Mouse (Mus musculus): ENCODE measurements around the gene Fibcd1. TPM values are rescaled to one million over a fixed set of nuclear protein-coding genes. Genes with fewer than 3 reads are reported as not detected.
A peak's percentile ranks its signal among the peaks of the same experiment; 100 is the strongest.

The Fibcd1 gene
- polyA plus RNA-seq, 1 experiment from 2014 or later: 3.2 TPM

DNA sequence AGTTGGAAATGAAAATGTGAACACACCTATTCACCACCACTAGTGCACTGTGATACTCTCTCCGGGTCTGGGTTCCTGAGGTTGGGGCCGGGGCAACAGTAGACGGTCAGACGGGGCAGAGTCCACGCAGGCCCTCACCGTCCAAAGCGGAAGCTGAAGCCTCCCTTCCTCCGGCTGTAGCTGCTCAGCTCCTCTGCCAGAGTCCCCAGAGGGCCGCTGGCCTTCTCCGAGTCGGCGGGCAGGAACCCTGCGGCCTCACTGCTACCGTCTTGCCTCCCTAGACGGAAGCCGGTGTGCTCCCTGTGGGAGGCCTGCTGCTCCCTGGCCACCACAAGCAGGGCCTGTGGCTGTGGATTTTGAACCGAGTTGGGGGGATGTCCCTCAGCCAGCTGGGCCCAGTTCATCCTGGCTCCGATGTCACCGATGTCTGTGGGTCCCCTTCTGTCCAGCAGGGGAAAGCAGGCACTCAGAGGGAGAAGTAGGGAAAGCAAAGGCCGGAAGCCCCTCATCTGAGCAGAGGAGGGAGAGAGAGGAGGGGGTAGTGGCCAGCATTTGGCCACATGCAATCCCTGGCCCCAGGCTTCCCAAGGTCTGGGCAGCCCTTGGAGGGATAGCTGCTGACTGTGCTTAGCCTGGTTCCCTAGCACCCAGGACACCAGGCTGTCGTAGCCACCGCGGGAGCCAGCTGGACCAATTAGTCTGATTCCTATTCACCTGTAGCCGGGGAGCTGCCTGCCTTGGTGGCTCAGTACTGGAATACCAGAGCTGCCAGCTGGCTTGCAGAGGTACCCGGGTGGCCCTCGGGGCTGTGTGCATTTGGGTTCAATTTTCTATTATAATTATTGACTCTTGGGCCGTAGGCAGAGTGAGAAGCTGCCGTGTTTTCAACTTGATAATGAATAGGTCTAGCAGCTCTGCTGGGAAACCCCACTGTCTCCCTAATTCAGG lies 37.1 kb downstream of the Fibcd1 start:
- no peak overlapping the region for H3K4me2 ChIP-seq (replicated peaks)
- H3K36me3 ChIP-seq: 0 out of 2 replicates have a peak, but pooled peaks cover 6% of the 10 kb centered on the region
- H3K27me3 ChIP-seq: no peaks in the 10 kb centered on the region
- WGBS: 31% methylated on average over 28 of the region's 28 CpGs
- 0 out of 2 replicates have a peak, but pooled peaks have one; percentile 17 for ATAC-seq (replicated peaks)
- no peak overlapping the region for H3K4me3 ChIP-seq
- H3K9ac ChIP-seq (replicated peaks): no peak overlapping the region
- H3K27ac ChIP-seq (replicated peaks): no peak overlapping the region
- H3K9me3 ChIP-seq: no peaks in the 10 kb centered on the region
- H3K4me1 ChIP-seq: peaks cover 47% of the 10 kb centered on the region

DNA sequence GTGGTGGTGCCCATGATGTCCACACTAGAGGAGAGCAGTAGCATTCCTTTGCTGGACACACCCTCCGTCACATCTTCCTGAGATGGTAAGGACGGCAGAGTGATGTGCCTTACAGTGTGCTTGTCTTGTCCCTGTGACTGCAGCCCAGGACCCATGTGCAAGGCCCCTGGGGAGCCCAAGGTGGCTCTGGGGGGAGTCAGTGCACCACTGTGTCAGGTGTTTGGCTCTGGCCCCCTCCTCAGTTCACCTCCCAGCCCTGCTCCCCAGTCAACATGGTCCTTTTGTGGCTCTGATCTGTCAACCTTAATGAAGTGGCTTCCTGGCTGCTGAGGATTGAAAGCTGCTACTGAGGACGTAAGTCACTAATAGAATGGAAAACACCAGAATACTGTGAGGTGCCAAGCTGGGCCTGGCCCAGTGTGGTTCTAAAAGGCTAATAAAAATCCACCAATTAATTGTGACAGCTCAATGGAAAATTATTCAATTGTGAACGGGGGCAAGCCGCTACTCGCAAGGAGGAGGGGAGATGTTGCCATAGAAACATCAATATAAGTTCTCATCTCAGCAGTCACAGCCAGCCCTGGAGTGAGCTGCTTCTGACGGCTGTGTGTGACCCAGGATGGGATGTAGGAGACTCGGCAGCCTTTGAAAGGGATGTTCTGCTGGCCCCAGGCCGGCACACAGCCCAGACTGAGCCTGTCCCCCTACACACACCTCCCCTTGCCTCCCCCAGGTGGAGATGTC lies 39.0 kb downstream of the Fibcd1 start:
- peak overlapping the region; percentile 12; the same call in 1 of the 2 replicates for H3K9ac ChIP-seq (replicated peaks)
- peak; percentile 60 for ATAC-seq (replicated peaks)
- peaks cover 47% of the 10 kb centered on the region for H3K4me1 ChIP-seq
- no peak overlapping the region for H3K4me3 ChIP-seq
- no peaks in the 10 kb centered on the region for H3K9me3 ChIP-seq
- peaks cover 22% of the 10 kb centered on the region for H3K36me3 ChIP-seq
- H3K27me3 ChIP-seq: no peaks in the 10 kb centered on the region
- H3K4me2 ChIP-seq (replicated peaks): no peak overlapping the region
- WGBS: 15% methylated on average over 9 of the region's 9 CpGs
- H3K27ac ChIP-seq (replicated peaks): peak overlapping the region; percentile 54

GRCm38 (mm10) chr2:31803480-31803879 lies 42.3 kb downstream of the Fibcd1 start:
- no peak for ATAC-seq (replicated peaks)
- H3K36me3 ChIP-seq: peaks cover 47% of the 10 kb centered on the region
- no peak overlapping the region for H3K9ac ChIP-seq (replicated peaks)
- 81% methylated on average over 14 of the region's 14 CpGs for WGBS
- H3K4me3 ChIP-seq: no peak overlapping the region
- H3K9me3 ChIP-seq: no peaks in the 10 kb centered on the region
- H3K4me2 ChIP-seq (replicated peaks): no peak overlapping the region
- H3K27ac ChIP-seq (replicated peaks): no peak overlapping the region
- peaks cover 26% of the 10 kb centered on the region for H3K4me1 ChIP-seq
- no peaks in the 10 kb centered on the region for H3K27me3 ChIP-seq

- H3K4me2 ChIP-seq (replicated peaks): no peak overlapping the region
- no peak overlapping the region for H3K9ac ChIP-seq (replicated peaks)
- ATAC-seq (replicated peaks): no peak
- H3K27ac ChIP-seq (replicated peaks): no peak overlapping the region
- 86% methylated on average over 8 of the region's 8 CpGs for WGBS
- H3K27me3 ChIP-seq: no peaks in the 10 kb centered on the region
- H3K36me3 ChIP-seq: peaks cover 53% of the 10 kb centered on the region
- H3K4me1 ChIP-seq: peaks cover 23% of the 10 kb centered on the region
- no peaks in the 10 kb centered on the region for H3K9me3 ChIP-seq
- H3K4me3 ChIP-seq: no peak overlapping the region
These were observed 43.0 kb downstream of the Fibcd1 start for GRCm38 (mm10) chr2:31802811-31803210.

DNA sequence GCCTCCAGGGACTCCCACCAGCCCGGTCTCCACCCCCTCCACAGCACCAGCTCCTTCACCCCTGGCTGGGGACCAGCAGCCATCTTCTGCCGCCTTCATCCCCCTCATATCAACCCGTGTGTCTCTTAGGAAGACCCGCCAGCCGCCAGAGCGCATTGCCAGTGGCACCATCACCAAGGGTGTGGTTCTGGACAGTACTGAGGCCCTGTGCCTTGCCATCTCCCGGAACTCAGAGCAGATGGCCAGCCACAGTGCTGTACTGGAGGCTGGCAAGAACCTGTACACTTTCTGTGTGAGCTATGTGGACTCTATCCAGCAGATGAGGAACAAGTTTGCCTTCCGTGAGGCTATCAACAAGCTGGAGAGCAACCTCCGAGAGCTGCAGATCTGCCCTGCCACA lies 44.4 kb downstream of the Fibcd1 start:
- Histone ChIP-seq H3K27me3 (no peaks in the 10 kb centered on the region), H3K27ac (replicated peaks) (no peak overlapping the region), H3K9ac (replicated peaks) (no peak overlapping the region), H3K9me3 (no peaks in the 10 kb centered on the region), H3K4me2 (replicated peaks) (no peak overlapping the region), H3K4me1 (peaks cover 9% of the 10 kb centered on the region), H3K4me3 (no peak overlapping the region), H3K36me3 (peaks cover 66% of the 10 kb centered on the region)
- ATAC-seq (replicated peaks): no peak
- 87% methylated on average over 9 of the region's 9 CpGs for whole genome bisulfite sequencing

DNA sequence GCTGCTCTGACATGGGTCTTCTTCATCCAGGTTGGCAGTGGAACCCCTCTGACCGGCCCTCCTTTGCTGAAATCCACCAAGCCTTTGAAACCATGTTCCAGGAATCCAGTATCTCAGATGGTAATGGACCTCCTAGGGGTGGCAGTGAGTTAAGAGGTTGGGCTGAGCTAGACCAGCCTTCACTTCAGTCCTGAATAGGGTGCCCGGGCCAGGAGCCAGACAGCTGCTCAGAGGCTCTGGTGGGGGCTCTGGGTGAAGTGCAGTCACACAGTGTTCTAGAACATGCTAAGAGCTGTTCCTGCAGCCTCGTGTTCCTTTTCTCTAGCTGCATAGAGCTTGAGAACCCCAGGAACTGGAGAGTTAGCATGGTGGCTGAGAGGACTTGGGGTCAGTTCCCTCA lies 48.9 kb downstream of the Fibcd1 start:
- no peaks in the 10 kb centered on the region for H3K9me3 ChIP-seq
- WGBS: 90% methylated on average over 3 of the region's 3 CpGs
- H3K36me3 ChIP-seq: peaks cover 71% of the 10 kb centered on the region
- H3K27me3 ChIP-seq: no peaks in the 10 kb centered on the region
- ATAC-seq (replicated peaks): no peak
- no peak overlapping the region for H3K4me2 ChIP-seq (replicated peaks)
- H3K27ac ChIP-seq (replicated peaks): no peak overlapping the region
- no peak overlapping the region for H3K9ac ChIP-seq (replicated peaks)
- H3K4me3 ChIP-seq: no peak overlapping the region
- H3K4me1 ChIP-seq: no peaks in the 10 kb centered on the region

DNA sequence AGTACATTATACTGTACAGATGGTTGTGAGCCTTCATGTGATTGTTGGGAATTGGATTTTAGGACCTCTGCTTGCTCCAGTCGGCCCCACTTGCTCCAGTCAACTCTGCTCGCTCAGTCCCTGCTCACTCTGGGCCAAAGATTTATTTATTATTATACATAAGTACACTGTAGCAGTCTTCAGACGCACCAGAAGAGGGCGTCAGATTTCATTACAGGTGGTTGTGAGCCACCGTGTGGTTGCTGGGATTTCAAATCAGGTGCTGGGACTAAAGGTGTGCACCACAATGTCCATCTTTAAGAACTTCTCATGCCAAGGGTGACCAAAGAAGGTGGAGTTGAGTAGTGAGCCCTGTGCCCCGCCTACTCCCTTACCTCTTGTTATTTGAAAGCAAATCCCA lies 53.2 kb downstream of the Fibcd1 start:
- Histone ChIP-seq H3K27me3 (no peaks in the 10 kb centered on the region), H3K4me1 (no peaks in the 10 kb centered on the region), H3K27ac (replicated peaks) (no peak overlapping the region), H3K36me3 (peaks cover 62% of the 10 kb centered on the region), H3K9me3 (no peaks in the 10 kb centered on the region), H3K4me3 (no peak overlapping the region), H3K4me2 (replicated peaks) (no peak overlapping the region), H3K9ac (replicated peaks) (no peak overlapping the region)
- 83% methylated on average over 6 of the region's 6 CpGs for WGBS
- ATAC-seq (replicated peaks): no peak

- Histone ChIP-seq H3K27me3 (no peaks in the 10 kb centered on the region), H3K9me3 (no peaks in the 10 kb centered on the region), H3K27ac (replicated peaks) (no peak overlapping the region), H3K9ac (replicated peaks) (no peak overlapping the region), H3K4me1 (no peaks in the 10 kb centered on the region), H3K36me3 (peaks cover 49% of the 10 kb centered on the region), H3K4me3 (no peak overlapping the region), H3K4me2 (replicated peaks) (no peak overlapping the region)
- WGBS: 85% methylated on average over 8 of the region's 8 CpGs
- ATAC-seq (replicated peaks): no peak
These were observed 54.5 kb downstream of the Fibcd1 start for GRCm38 (mm10) chr2:31791260-31791659.

- Histone ChIP-seq H3K4me2 (replicated peaks) (no peak overlapping the region), H3K9me3 (no peaks in the 10 kb centered on the region), H3K9ac (replicated peaks) (no peak overlapping the region), H3K36me3 (peaks cover 48% of the 10 kb centered on the region), H3K4me1 (no peaks in the 10 kb centered on the region), H3K4me3 (no peak overlapping the region), H3K27ac (replicated peaks) (no peak overlapping the region), H3K27me3 (no peaks in the 10 kb centered on the region)
- 79% methylated on average over 13 of the region's 13 CpGs for WGBS
- no peak for ATAC-seq (replicated peaks)
These were observed 55.0 kb downstream of the Fibcd1 start for GRCm38 (mm10) chr2:31790728-31791251.

GRCm38 (mm10) chr2:31789215-31789614 lies 56.6 kb downstream of the Fibcd1 start:
- ATAC-seq (replicated peaks): no peak
- H3K4me3 ChIP-seq: no peak overlapping the region
- H3K9ac ChIP-seq (replicated peaks): no peak overlapping the region
- no peaks in the 10 kb centered on the region for H3K9me3 ChIP-seq
- no peak overlapping the region for H3K4me2 ChIP-seq (replicated peaks)
- peaks cover 41% of the 10 kb centered on the region for H3K36me3 ChIP-seq
- no peaks in the 10 kb centered on the region for H3K4me1 ChIP-seq
- no peaks in the 10 kb centered on the region for H3K27me3 ChIP-seq
- WGBS: 95% methylated on average over 2 of the region's 2 CpGs
- no peak overlapping the region for H3K27ac ChIP-seq (replicated peaks)

GRCm38 (mm10) chr2:31788227-31788626 lies 57.6 kb downstream of the Fibcd1 start:
- H3K4me1 ChIP-seq: no peaks in the 10 kb centered on the region
- H3K4me3 ChIP-seq: no peak overlapping the region
- WGBS: 77% methylated on average over 3 of the region's 3 CpGs
- no peaks in the 10 kb centered on the region for H3K27me3 ChIP-seq
- peaks cover 41% of the 10 kb centered on the region for H3K36me3 ChIP-seq
- ATAC-seq (replicated peaks): no peak
- no peak overlapping the region for H3K9ac ChIP-seq (replicated peaks)
- no peak overlapping the region for H3K27ac ChIP-seq (replicated peaks)
- no peaks in the 10 kb centered on the region for H3K9me3 ChIP-seq
- H3K4me2 ChIP-seq (replicated peaks): no peak overlapping the region

DNA sequence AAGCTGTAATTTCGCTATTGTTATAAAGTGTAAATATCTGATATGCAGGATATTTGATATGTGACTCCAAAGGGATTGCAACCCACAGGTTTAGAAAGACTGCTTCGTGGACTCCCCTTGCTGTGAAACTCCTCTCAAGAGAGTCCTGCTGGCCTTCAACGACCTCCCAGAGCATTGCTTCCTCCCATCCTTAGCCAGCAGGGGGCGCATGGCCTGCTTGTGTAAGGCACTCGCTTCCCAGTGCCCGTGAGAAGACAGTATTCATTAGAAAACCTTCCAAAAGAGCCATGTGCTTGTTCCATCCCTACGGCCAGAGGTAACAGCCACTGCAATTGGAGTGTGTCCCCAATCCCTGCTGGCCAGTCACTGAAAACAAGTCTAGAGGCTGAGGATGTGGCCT lies 58.8 kb downstream of the Fibcd1 start:
- no peak for ATAC-seq (replicated peaks)
- no peaks in the 10 kb centered on the region for H3K27me3 ChIP-seq
- peaks cover 35% of the 10 kb centered on the region for H3K36me3 ChIP-seq
- H3K9ac ChIP-seq (replicated peaks): no peak overlapping the region
- WGBS: 17% methylated on average over 7 of the region's 7 CpGs
- H3K4me2 ChIP-seq (replicated peaks): no peak overlapping the region
- no peak overlapping the region for H3K4me3 ChIP-seq
- no peaks in the 10 kb centered on the region for H3K4me1 ChIP-seq
- no peaks in the 10 kb centered on the region for H3K9me3 ChIP-seq
- H3K27ac ChIP-seq (replicated peaks): no peak overlapping the region

All from forebrain, embryonic 15.5 days (tissue).